Mouse (Mus musculus): ENCODE results near the gene Cdc73. TPM values are rescaled to one million over a fixed set of nuclear protein-coding genes. Genes with fewer than 3 reads are reported as not detected.
"Not testable (repeated sequence)": the region's sequence is repeated elsewhere in the genome, so short reads cannot be mapped to it uniquely, and the experiment has no call there.

Gene Cdc73
- polyA plus RNA-seq, 1 experiment from 2014 or later = 22.8 TPM

DNA sequence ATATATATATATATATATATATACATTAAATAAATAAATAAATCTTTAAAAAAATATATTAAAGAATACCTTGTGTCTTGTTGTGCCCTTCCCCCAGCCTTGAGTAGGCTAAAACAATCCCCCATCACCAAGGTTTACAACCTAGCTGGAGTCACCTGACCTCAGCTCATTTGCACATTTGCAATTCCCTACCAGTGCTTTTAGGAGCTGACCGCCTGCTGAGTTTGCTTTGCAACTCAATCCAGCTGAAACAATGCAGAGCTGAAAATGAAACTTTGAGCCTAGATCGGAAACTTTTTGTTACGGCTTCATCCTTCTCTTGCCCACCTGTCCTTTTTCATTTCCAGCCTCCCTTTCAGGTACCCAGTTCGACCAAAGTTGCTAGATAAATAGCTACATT is 29.0 kb upstream of the Cdc73 start:
- DNase-seq (ENCODE audit: low spot score) (no peak), ATAC-seq (replicated peaks; ENCODE audit: low FRiP score, low TSS enrichment, low read depth) (no peak)
- H3K9me3 ChIP-seq (ENCODE audit: control insufficient read depth, low read length) = no peaks in the 10 kb centered on the region
- WGBS = 56% methylated on average over 4 of the region's 4 CpGs
- H3K4me2 ChIP-seq (ENCODE audit: low read length) = no peak overlapping the region
- H3K4me3 ChIP-seq (ENCODE audit: low read depth, low read length) = no peak overlapping the region
- H3K27me3 ChIP-seq (replicated peaks; ENCODE audit: control insufficient read depth, insufficient read depth, low read length) = no peaks in the 10 kb centered on the region
- H3K9ac ChIP-seq (ENCODE audit: low read length) = no peak overlapping the region
- H3K27ac ChIP-seq (ENCODE audit: low read depth) = no peak overlapping the region
- no peaks in the 10 kb centered on the region for H3K4me1 ChIP-seq (replicated peaks; ENCODE audit: control insufficient read depth, insufficient read depth, low read length)
- H3K36me3 ChIP-seq (ENCODE audit: control insufficient read depth, insufficient read depth, low read length) = no peaks in the 10 kb centered on the region

DNA sequence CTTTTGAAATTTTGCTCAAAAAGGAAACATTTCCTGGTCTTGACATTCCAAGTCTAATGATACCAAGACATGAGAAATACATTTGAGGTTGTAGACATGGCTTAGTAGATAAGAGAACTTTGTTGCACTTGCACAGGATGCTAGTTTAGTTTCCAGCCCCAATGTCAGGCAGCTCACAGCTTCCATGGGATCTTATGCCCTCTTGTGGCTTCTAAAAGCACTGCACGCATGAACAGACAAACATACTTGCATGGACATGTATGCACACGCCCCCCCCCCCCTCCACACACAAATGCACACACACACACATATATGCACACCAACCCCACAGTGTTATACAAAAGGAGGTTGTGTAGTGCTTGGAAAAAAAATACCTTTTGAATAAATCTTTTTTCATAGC is 28.2 kb upstream of the Cdc73 start:
- no peak overlapping the region for H3K4me3 ChIP-seq (ENCODE audit: low read depth, low read length)
- H3K9me3 ChIP-seq (ENCODE audit: control insufficient read depth, low read length) = no peaks in the 10 kb centered on the region
- H3K9ac ChIP-seq (ENCODE audit: low read length) = no peak overlapping the region
- WGBS = 73% methylated on average over 2 of the region's 2 CpGs
- no peak for ATAC-seq (replicated peaks; ENCODE audit: low FRiP score, low TSS enrichment, low read depth)
- H3K4me2 ChIP-seq (ENCODE audit: low read length) = no peak overlapping the region
- DNase-seq (ENCODE audit: low spot score) = no peak
- H3K36me3 ChIP-seq (ENCODE audit: control insufficient read depth, insufficient read depth, low read length) = no peaks in the 10 kb centered on the region
- no peaks in the 10 kb centered on the region for H3K4me1 ChIP-seq (replicated peaks; ENCODE audit: control insufficient read depth, insufficient read depth, low read length)
- H3K27ac ChIP-seq (ENCODE audit: low read depth) = no peak overlapping the region
- no peaks in the 10 kb centered on the region for H3K27me3 ChIP-seq (replicated peaks; ENCODE audit: control insufficient read depth, insufficient read depth, low read length)

DNA sequence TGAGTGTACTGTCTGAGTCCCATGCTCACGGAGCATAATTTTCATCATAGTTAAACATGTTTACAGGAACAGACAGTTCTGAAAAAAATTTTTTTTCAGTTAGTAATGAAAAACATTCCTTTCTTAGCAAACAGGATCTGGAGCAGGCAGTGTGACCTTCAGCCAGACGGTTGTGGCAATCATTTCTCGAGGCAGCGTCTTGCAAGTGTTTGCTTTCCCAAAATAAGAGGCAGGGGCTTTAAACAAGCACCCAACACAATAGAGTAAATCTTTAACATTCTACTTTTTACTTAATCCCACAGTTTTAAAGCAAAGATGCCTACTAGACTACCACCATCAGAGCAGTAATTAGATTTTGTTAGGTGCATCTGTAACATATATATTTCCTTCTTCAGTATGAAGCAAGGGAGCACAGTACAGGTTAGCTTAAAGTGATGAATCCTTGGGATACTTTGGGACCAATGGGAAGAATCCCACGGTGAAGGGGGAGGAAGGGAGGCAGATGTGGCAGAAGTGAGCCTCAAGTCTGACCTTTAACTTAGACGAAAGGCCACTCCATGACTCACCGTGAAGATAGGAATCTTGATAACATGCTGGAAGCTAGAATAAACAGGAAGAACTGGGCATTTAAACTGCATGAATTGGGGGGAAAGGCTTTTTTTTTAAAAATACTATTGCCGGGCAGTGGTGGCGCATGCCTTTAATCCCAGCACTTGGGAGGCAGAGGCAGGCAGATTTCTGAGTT is 25.2 kb upstream of the Cdc73 start:
- ATAC-seq (replicated peaks; ENCODE audit: low FRiP score, low TSS enrichment, low read depth) = no peak

DNA sequence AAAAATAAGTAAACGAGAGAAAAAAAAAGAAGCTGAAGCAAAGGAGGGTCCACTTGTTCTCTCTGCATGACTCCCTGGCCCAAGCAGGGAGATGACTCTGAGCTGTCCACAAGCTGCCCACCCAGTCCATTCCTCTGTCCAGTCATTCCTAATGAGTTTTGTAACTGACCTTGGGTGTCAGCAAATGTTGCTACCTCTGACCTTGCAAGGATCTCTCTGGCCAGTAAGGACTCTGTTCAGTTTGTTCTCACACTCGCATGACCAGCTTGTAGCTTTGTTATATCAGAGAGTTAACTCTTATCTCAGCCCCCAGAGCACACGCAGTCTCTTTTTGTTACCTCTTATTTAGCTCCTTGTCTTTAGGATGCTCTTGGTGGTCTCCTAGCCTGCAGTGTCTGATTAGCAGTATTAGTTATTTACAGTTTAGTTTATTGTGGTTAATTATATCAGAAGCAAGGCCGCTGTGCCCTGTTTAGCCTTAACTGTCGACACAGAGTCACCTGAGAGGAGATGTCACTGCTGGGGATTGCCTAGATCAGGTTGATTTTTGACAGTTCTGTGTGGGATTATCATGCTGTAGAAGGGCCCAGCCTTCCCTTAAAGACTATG is 21.9 kb upstream of the Cdc73 start:
- no peaks in the 10 kb centered on the region for H3K27me3 ChIP-seq (replicated peaks; ENCODE audit: control insufficient read depth, insufficient read depth, low read length)
- no peak overlapping the region for H3K4me3 ChIP-seq (ENCODE audit: low read depth, low read length)
- no peak overlapping the region for H3K4me2 ChIP-seq (ENCODE audit: low read length)
- WGBS = 82% methylated on average over 5 of the region's 5 CpGs
- H3K9ac ChIP-seq (ENCODE audit: low read length) = no peak overlapping the region
- DNase-seq (ENCODE audit: low spot score) = no peak
- no peak for ATAC-seq (replicated peaks; ENCODE audit: low FRiP score, low TSS enrichment, low read depth)
- no peaks in the 10 kb centered on the region for H3K9me3 ChIP-seq (ENCODE audit: control insufficient read depth, low read length)
- no peaks in the 10 kb centered on the region for H3K4me1 ChIP-seq (replicated peaks; ENCODE audit: control insufficient read depth, insufficient read depth, low read length)
- no peak overlapping the region for H3K27ac ChIP-seq (ENCODE audit: low read depth)
- H3K36me3 ChIP-seq (ENCODE audit: control insufficient read depth, insufficient read depth, low read length) = no peaks in the 10 kb centered on the region

More for the DNA sequence above, 25.2 kb upstream of the Cdc73 start:
- no peaks in the 10 kb centered on the region for H3K27me3 ChIP-seq (replicated peaks; ENCODE audit: control insufficient read depth, insufficient read depth, low read length)
- no peak overlapping the region for H3K4me3 ChIP-seq (ENCODE audit: low read depth, low read length)
- no peaks in the 10 kb centered on the region for H3K9me3 ChIP-seq (ENCODE audit: control insufficient read depth, low read length)
- no peak for DNase-seq (ENCODE audit: low spot score)
- H3K27ac ChIP-seq (ENCODE audit: low read depth) = no peak overlapping the region
- WGBS = 52% methylated on average over 9 of the region's 9 CpGs
- no peak overlapping the region for H3K9ac ChIP-seq (ENCODE audit: low read length)
- H3K4me1 ChIP-seq (replicated peaks; ENCODE audit: control insufficient read depth, insufficient read depth, low read length) = no peaks in the 10 kb centered on the region
- no peak overlapping the region for H3K4me2 ChIP-seq (ENCODE audit: low read length)
- H3K36me3 ChIP-seq (ENCODE audit: control insufficient read depth, insufficient read depth, low read length) = no peaks in the 10 kb centered on the region

DNA sequence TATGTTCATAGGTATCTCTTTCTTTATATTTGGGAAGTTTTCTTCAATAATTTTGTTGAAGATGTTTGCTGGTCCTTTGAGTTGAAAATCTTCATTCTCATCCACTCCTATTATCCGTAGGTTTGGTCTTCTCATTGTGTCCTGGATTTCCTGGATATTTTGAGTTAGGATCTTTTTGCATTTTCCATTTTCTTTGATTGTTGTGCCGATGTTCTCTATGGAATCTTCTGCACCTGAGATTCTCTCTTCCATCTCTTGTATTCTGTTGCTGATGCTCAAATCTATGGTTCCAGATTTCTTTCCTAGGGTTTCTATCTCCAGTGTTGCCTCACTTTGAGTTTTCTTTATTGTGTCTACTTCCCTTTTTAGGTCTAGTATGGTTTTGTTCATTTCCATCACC is 13.3 kb upstream of the Cdc73 start, which contains the start of gene Glrx2:
Gene Glrx2, plus strand, starts transcription at position 301 of the 400 bp plus-strand sequence.
- not testable (repeated sequence) for H3K36me3 ChIP-seq (ENCODE audit: control insufficient read depth, insufficient read depth, low read length); H3K27ac ChIP-seq (ENCODE audit: low read depth); DNase-seq (ENCODE audit: low spot score); H3K9me3 ChIP-seq (ENCODE audit: control insufficient read depth, low read length); ATAC-seq (replicated peaks; ENCODE audit: low FRiP score, low TSS enrichment, low read depth); H3K4me1 ChIP-seq (replicated peaks; ENCODE audit: control insufficient read depth, insufficient read depth, low read length); H3K9ac ChIP-seq (ENCODE audit: low read length); H3K4me2 ChIP-seq (ENCODE audit: low read length); H3K27me3 ChIP-seq (replicated peaks; ENCODE audit: control insufficient read depth, insufficient read depth, low read length); H3K4me3 ChIP-seq (ENCODE audit: low read depth, low read length)
- no CpG with 5 or more reads among the region's 2 CpGs for WGBS

DNA sequence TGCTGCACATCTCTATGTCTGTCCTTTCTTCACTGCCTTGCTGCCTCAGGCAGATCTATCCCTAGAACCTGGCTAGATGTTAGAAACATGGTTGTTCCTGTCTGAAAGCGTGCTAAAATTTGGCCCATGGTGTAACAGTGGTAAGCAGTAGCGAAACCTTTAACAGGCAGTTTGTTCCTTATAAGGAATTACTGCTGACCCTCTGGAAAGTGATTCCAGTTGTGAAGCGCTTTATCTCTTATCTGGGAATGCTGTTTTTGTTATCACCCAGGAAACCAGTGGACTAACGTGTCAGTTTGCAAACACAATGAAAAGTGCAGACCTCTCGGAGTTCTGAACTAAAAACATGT is 7.9 kb upstream of the Cdc73 start:
- DNase-seq (ENCODE audit: low spot score) (no peak), ATAC-seq (replicated peaks; ENCODE audit: low FRiP score, low TSS enrichment, low read depth) (no peak)
- Histone ChIP-seq H3K27me3 (replicated peaks; ENCODE audit: control insufficient read depth, insufficient read depth, low read length) (no peaks in the 10 kb centered on the region), H3K4me2 (ENCODE audit: low read length) (no peak overlapping the region), H3K4me1 (replicated peaks; ENCODE audit: control insufficient read depth, insufficient read depth, low read length) (no peaks in the 10 kb centered on the region), H3K27ac (ENCODE audit: low read depth) (no peak overlapping the region), H3K36me3 (ENCODE audit: control insufficient read depth, insufficient read depth, low read length) (no peaks in the 10 kb centered on the region), H3K4me3 (ENCODE audit: low read depth, low read length) (no peak overlapping the region), H3K9me3 (ENCODE audit: control insufficient read depth, low read length) (no peaks in the 10 kb centered on the region), H3K9ac (ENCODE audit: low read length) (no peak overlapping the region)
- WGBS = 56% methylated on average over 5 of the region's 5 CpGs

DNA sequence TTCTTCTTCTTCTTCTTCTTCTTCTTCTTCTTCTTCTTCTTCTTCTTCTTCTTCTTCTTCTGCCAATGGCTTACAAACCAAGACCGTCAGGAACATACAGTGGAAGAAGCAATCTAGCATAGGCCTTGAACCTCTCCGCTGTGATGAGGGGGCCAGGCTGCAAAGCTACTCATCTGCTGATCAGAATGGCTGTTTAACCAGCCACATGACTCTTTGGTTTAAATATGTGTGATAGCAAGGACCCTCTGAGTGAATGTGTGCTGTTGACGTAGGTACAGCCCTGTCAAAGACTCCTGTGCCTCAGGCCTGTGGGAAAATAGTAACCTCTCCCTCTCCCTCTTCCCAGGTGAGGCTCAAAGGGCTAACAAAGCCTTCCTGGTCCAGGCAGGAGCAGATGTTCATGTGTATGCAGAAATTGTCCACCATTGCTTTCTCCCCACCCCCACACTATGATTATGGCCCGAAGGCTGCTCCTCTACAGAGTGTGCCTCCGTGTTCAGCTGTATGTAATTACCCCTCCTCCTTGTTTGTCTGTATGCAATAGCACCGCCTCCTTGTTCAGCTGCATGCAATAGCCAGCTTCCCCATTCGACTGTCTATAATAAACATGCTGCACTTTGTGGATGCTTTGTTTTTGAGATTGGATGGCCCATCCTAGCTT is 7.4 kb upstream of the Cdc73 start:
- Histone ChIP-seq H3K36me3 (ENCODE audit: control insufficient read depth, insufficient read depth, low read length) (no peaks in the 10 kb centered on the region), H3K4me2 (ENCODE audit: low read length) (no peak overlapping the region), H3K27ac (ENCODE audit: low read depth) (no peak overlapping the region), H3K27me3 (replicated peaks; ENCODE audit: control insufficient read depth, insufficient read depth, low read length) (no peaks in the 10 kb centered on the region), H3K9me3 (ENCODE audit: control insufficient read depth, low read length) (no peaks in the 10 kb centered on the region), H3K4me3 (ENCODE audit: low read depth, low read length) (no peak overlapping the region), H3K4me1 (replicated peaks; ENCODE audit: control insufficient read depth, insufficient read depth, low read length) (no peaks in the 10 kb centered on the region), H3K9ac (ENCODE audit: low read length) (no peak overlapping the region)
- WGBS = 64% methylated on average over 7 of the region's 7 CpGs
- ATAC-seq (replicated peaks; ENCODE audit: low FRiP score, low TSS enrichment, low read depth) = no peak
- DNase-seq (ENCODE audit: low spot score) = no peak

DNA sequence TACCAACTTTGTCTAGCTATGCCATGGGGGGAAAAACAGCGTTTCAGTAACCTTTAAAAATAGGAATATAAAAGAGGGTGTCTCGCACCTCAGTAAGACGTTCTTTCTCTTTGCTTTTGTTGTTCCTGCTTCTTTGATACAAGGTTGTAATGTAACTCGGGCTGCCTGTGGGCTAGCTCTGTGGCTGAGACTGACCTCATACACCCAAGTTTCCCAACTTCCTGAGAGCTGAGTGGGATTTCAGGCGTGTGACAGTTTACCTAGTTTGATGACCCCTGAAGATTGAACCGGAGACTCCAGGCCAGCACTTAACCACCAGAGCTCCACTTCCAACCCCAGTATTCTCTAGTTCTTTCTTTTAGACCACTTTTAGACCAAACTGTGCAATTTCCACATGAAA is 5.7 kb upstream of the Cdc73 start:
- H3K27me3 ChIP-seq (replicated peaks; ENCODE audit: control insufficient read depth, insufficient read depth, low read length) = no peaks in the 10 kb centered on the region
- WGBS = 66% methylated on average over 6 of the region's 6 CpGs
- no peak overlapping the region for H3K27ac ChIP-seq (ENCODE audit: low read depth)
- DNase-seq (ENCODE audit: low spot score) (no peak), ATAC-seq (replicated peaks; ENCODE audit: low FRiP score, low TSS enrichment, low read depth) (no peak)
- no peak overlapping the region for H3K4me3 ChIP-seq (ENCODE audit: low read depth, low read length)
- no peak overlapping the region for H3K9ac ChIP-seq (ENCODE audit: low read length)
- H3K9me3 ChIP-seq (ENCODE audit: control insufficient read depth, low read length) = no peaks in the 10 kb centered on the region
- no peaks in the 10 kb centered on the region for H3K36me3 ChIP-seq (ENCODE audit: control insufficient read depth, insufficient read depth, low read length)
- H3K4me2 ChIP-seq (ENCODE audit: low read length) = no peak overlapping the region
- H3K4me1 ChIP-seq (replicated peaks; ENCODE audit: control insufficient read depth, insufficient read depth, low read length) = no peaks in the 10 kb centered on the region

Measured in intestine, embryonic 14.5 days (tissue).